In the genomic region with DNA sequence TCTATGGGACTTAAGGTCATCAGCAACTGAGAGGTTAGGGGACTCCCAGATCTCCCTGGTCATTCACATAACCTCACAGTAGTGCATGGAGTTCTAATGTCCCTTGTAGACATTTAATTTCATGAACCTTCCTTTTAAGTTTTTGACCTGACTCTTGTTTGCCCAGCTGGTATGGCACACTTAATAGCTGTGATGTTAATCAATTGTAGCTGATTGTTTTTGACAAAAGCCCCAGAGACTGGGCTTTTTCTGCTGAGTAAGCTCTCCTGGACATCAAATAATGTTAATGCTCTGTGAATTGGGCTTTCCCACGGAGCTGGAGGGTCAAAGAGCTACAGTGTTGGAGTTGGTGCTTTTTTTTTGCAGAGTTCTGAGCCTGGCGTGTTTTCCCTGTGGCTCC, we compare ENCODE assay signal across 29 mouse cellular contexts.
A peak's percentile ranks its signal among the peaks of the same experiment; 100 is the strongest.
DNase-seq lines count a peak whose midpoint lies in the region; ATAC-seq and TF ChIP-seq lines count a peak whose summit lies in the region.
"Had no signal": no experiment of that assay in that cellular context is flagged by ENCODE, and none has a peak within 500 bp of the region (broad histone marks: within the 10 kb centered on the region; RNA-seq: fewer than 3 reads in every experiment).

No protein-coding gene starts in this region.

- 26% methylated on average over 2 of the region's 2 CpGs for WGBS in embryonic facial prominence, embryonic 11.5 days
- 25% methylated on average over 2 of the region's 2 CpGs for WGBS in embryonic facial prominence, embryonic 10.5 days
- WGBS in hindbrain, embryonic 11.5 days, result 17% methylated on average over 2 of the region's 2 CpGs
- WGBS in hindbrain, embryonic 12.5 days, result 19% methylated on average over 2 of the region's 2 CpGs
- WGBS in forebrain, embryonic 10.5 days, result 28% methylated on average over 2 of the region's 2 CpGs

- ATAC-seq in embryonic facial prominence, embryonic 11.5 days (replicated peaks; ENCODE audit: insufficient number of reproducible peaks, low FRiP score, low TSS enrichment, low read depth), result no peak
- no peak for ATAC-seq in hindbrain, embryonic 11.5 days (ENCODE audit: low FRiP score)
- ATAC-seq in hindbrain, embryonic 12.5 days (ENCODE audit: low FRiP score), result no peak
- ATAC-seq: forebrain, embryonic 15.5 days; hindbrain, postnatal 0 days; inflammation-experienced regulatory T-cells, adult 6 months; intestine, embryonic 16.5 days had no signal

- H3K9ac ChIP-seq in embryonic facial prominence, embryonic 11.5 days (replicated peaks; ENCODE audit: low read length), result no peak overlapping the region
- H3K9ac ChIP-seq in hindbrain, embryonic 11.5 days (ENCODE audit: low read depth, low read length), result no peak overlapping the region
- H3K9ac ChIP-seq in hindbrain, embryonic 12.5 days, result no peak overlapping the region
- H3K9ac ChIP-seq: embryonic facial prominence, embryonic 12.5 days; embryonic facial prominence, embryonic 15.5 days; forebrain, embryonic 12.5 days; forebrain, embryonic 15.5 days; heart, embryonic 12.5 days; heart, embryonic 15.5 days; hindbrain, embryonic 14.5 days had no signal

- no peak overlapping the region for H3K27ac ChIP-seq in embryonic facial prominence, embryonic 11.5 days (replicated peaks; ENCODE audit: low read depth, low read length)
- no peak overlapping the region for H3K27ac ChIP-seq in embryonic facial prominence, embryonic 10.5 days (replicated peaks)
- H3K27ac ChIP-seq in hindbrain, embryonic 11.5 days (ENCODE audit: low read depth, low read length), result no peak overlapping the region
- H3K27ac ChIP-seq in hindbrain, embryonic 12.5 days, result no peak overlapping the region
- H3K27ac ChIP-seq in forebrain, embryonic 10.5 days, result no peak overlapping the region
- H3K27ac ChIP-seq: embryonic facial prominence, embryonic 12.5 days; embryonic facial prominence, embryonic 15.5 days; forebrain, embryonic 12.5 days; forebrain, embryonic 15.5 days; heart, embryonic 15.5 days; hindbrain, embryonic 14.5 days; hindbrain, postnatal 0 days had no signal

- TF ChIP-seq CTCF in brain, embryonic 14.5 days (IDR thresholded peaks at IDR 0.05; ENCODE audit: borderline replicate concordance, extremely low read depth, insufficient read depth, insufficient read length), result no peak

- no peak overlapping the region for H3K4me2 ChIP-seq in embryonic facial prominence, embryonic 11.5 days (ENCODE audit: low read depth, low read length)
- no peak overlapping the region for H3K4me2 ChIP-seq in hindbrain, embryonic 11.5 days (replicated peaks; ENCODE audit: low read depth, low read length)
- H3K4me2 ChIP-seq in hindbrain, embryonic 12.5 days (replicated peaks), result no peak overlapping the region
- H3K4me2 ChIP-seq: embryonic facial prominence, embryonic 12.5 days; embryonic facial prominence, embryonic 15.5 days; forebrain, embryonic 12.5 days; forebrain, embryonic 15.5 days; heart, embryonic 12.5 days; heart, embryonic 15.5 days; hindbrain, embryonic 14.5 days had no signal

- no peaks in the 10 kb centered on the region for H3K36me3 ChIP-seq in embryonic facial prominence, embryonic 11.5 days (replicated peaks; ENCODE audit: control insufficient read depth, insufficient read depth, low read depth, low read length)
- H3K36me3 ChIP-seq in embryonic facial prominence, embryonic 10.5 days (replicated peaks), result no peaks in the 10 kb centered on the region
- no peaks in the 10 kb centered on the region for H3K36me3 ChIP-seq in hindbrain, embryonic 11.5 days (ENCODE audit: control insufficient read depth, insufficient read depth, low read length)
- H3K36me3 ChIP-seq in hindbrain, embryonic 12.5 days, result no peaks in the 10 kb centered on the region
- no peaks in the 10 kb centered on the region for H3K36me3 ChIP-seq in forebrain, embryonic 10.5 days (replicated peaks)
- H3K36me3 ChIP-seq: embryonic facial prominence, embryonic 12.5 days; embryonic facial prominence, embryonic 15.5 days; forebrain, embryonic 12.5 days; forebrain, embryonic 15.5 days; heart, embryonic 12.5 days; heart, embryonic 15.5 days had no signal

- H3K9me3 ChIP-seq in embryonic facial prominence, embryonic 11.5 days (replicated peaks; ENCODE audit: control insufficient read depth, low read length), result no peaks in the 10 kb centered on the region
- H3K9me3 ChIP-seq in embryonic facial prominence, embryonic 10.5 days, result no peaks in the 10 kb centered on the region
- no peaks in the 10 kb centered on the region for H3K9me3 ChIP-seq in hindbrain, embryonic 11.5 days (ENCODE audit: control insufficient read depth, low read length)
- H3K9me3 ChIP-seq in hindbrain, embryonic 12.5 days (replicated peaks), result no peaks in the 10 kb centered on the region
- H3K9me3 ChIP-seq in forebrain, embryonic 10.5 days, result no peaks in the 10 kb centered on the region
- H3K9me3 ChIP-seq: embryonic facial prominence, embryonic 12.5 days; embryonic facial prominence, embryonic 15.5 days; forebrain, embryonic 12.5 days; forebrain, embryonic 15.5 days; heart, embryonic 12.5 days; heart, embryonic 15.5 days had no signal

- no peak overlapping the region for H3K4me3 ChIP-seq in embryonic facial prominence, embryonic 11.5 days (ENCODE audit: low read depth, low read length)
- no peak overlapping the region for H3K4me3 ChIP-seq in embryonic facial prominence, embryonic 10.5 days
- H3K4me3 ChIP-seq in hindbrain, embryonic 11.5 days (ENCODE audit: low read depth, low read length), result no peak overlapping the region
- no peak overlapping the region for H3K4me3 ChIP-seq in hindbrain, embryonic 12.5 days
- no peak overlapping the region for H3K4me3 ChIP-seq in forebrain, embryonic 10.5 days
- H3K4me3 ChIP-seq: embryonic facial prominence, embryonic 12.5 days; embryonic facial prominence, embryonic 15.5 days; forebrain, embryonic 12.5 days; forebrain, embryonic 15.5 days; heart, embryonic 12.5 days; heart, embryonic 15.5 days had no signal

- H3K4me1 ChIP-seq in embryonic facial prominence, embryonic 11.5 days (ENCODE audit: control insufficient read depth, insufficient read depth, low read length), result peaks cover 4% of the 10 kb centered on the region; the same call in 1 of the 2 replicates
- peaks cover 11% of the 10 kb centered on the region for H3K4me1 ChIP-seq in embryonic facial prominence, embryonic 10.5 days
- no peaks in the 10 kb centered on the region for H3K4me1 ChIP-seq in hindbrain, embryonic 11.5 days (replicated peaks; ENCODE audit: control insufficient read depth, insufficient read depth, low read length)
- peaks cover 4% of the 10 kb centered on the region; the same call in 1 of the 2 replicates for H3K4me1 ChIP-seq in hindbrain, embryonic 12.5 days
- H3K4me1 ChIP-seq in forebrain, embryonic 10.5 days, result peaks cover 16% of the 10 kb centered on the region
- H3K4me1 ChIP-seq: embryonic facial prominence, embryonic 12.5 days; embryonic facial prominence, embryonic 15.5 days; forebrain, embryonic 15.5 days had no signal

- TF ChIP-seq POLR2A in brain, embryonic 14.5 days (IDR thresholded peaks at IDR 0.05; ENCODE audit: borderline replicate concordance, extremely low read depth, insufficient read depth, insufficient read length, poor library complexity, severe bottlenecking), result no peak

- no peaks in the 10 kb centered on the region for H3K27me3 ChIP-seq in embryonic facial prominence, embryonic 11.5 days (ENCODE audit: control insufficient read depth, insufficient read depth, low read length)
- H3K27me3 ChIP-seq in embryonic facial prominence, embryonic 10.5 days (replicated peaks; ENCODE audit: low read depth, poor library complexity, severe bottlenecking), result no peaks in the 10 kb centered on the region
- no peaks in the 10 kb centered on the region for H3K27me3 ChIP-seq in hindbrain, embryonic 11.5 days (ENCODE audit: control insufficient read depth, insufficient read depth, low read length)
- H3K27me3 ChIP-seq in hindbrain, embryonic 12.5 days, result no peaks in the 10 kb centered on the region
- H3K27me3 ChIP-seq in forebrain, embryonic 10.5 days (ENCODE audit: poor library complexity, severe bottlenecking), result no peaks in the 10 kb centered on the region
- H3K27me3 ChIP-seq: CH12.LX; embryonic facial prominence, embryonic 12.5 days; embryonic facial prominence, embryonic 15.5 days; forebrain, embryonic 12.5 days; forebrain, embryonic 15.5 days; heart, embryonic 12.5 days; heart, embryonic 15.5 days had no signal

- DNase-seq in embryonic facial prominence, embryonic 11.5 days (ENCODE audit: low spot score), result peak; percentile 24
- no peak for DNase-seq in embryonic facial prominence, embryonic 10.5 days (ENCODE audit: low spot score)
- DNase-seq in hindbrain, embryonic 11.5 days (ENCODE audit: low spot score), result peak; percentile 10
- peak; percentile 13 for DNase-seq in brain, embryonic 14.5 days (ENCODE audit: low read depth)
- peak; percentile 33 for DNase-seq in mesoderm, embryonic 11.5 days (ENCODE audit: low read depth, low spot score)
- DNase-seq in forebrain, embryonic 10.5 days (ENCODE audit: extremely low spot score, low spot score), result no peak
- DNase-seq: adrenal gland, adult 2 months; adrenal gland, postnatal 14 days; B cell, adult 2 months; cerebellum, adult 18-20 months; cerebellum, adult 9-10 months; cerebellum, postnatal 14 days; gastrocnemius, postnatal 25 days; heart, postnatal 10 days; heart, postnatal 36 days; kidney, adult 18-20 months; kidney, adult 9 months had no signal

Comparison
In these comparisons a context has a peak if more than half of its experiments do, and no peak if none do; other contexts are left out.
1. DNase-seq: peak in embryonic facial prominence, embryonic 11.5 days (single experiment), hindbrain, embryonic 11.5 days (single experiment), brain, embryonic 14.5 days (single experiment) and mesoderm, embryonic 11.5 days (single experiment); none in embryonic facial prominence, embryonic 10.5 days (single experiment) and forebrain, embryonic 10.5 days (single experiment).